Mouse (Mus musculus) adrenal gland, adult 18-20 months (tissue): ENCODE results near the gene Map7d2. TPM values are rescaled to one million over a fixed set of nuclear protein-coding genes. Genes with fewer than 3 reads are reported as not detected.
A peak's percentile ranks its signal among the peaks of the same experiment; 100 is the strongest.
"Not testable (repeated sequence)": the region's sequence is repeated elsewhere in the genome, so short reads cannot be mapped to it uniquely, and the experiment has no call there.

Experiments
- DNase-seq, 2 experiments: peaks; one replicate each; pipeline ENCODE4 v3.0.0; 2021 to 2022; ENCODE audit warnings: low spot score in 2 of 2
- long read RNA-seq, 2 experiments: library from polyadenylated mRNA; stranded (forward); transcript quantifications; one replicate each; pipeline ENCODE4 v2.0.0; 2021
- total RNA-seq, 2 experiments: library from RNA; stranded (reverse); gene quantifications; 1 replicate in 1 of 2; 2 replicates in 1 of 2; pipeline ENCODE4 v1.2.3; 2021

Gene Map7d2
- total RNA-seq: 1 to 10 TPM; 3.9 to 4.0 TPM
- long read RNA-seq, experiment 1, partial matches to known transcripts: 0 of 1 reads
- long read RNA-seq, experiment 1, other reads (novel, unspliced or antisense): 1 of 1 reads
- long read RNA-seq, experiment 2, partial matches to known transcripts: 1 of 7 reads
- long read RNA-seq, experiment 2, other reads (novel, unspliced or antisense): 5 of 7 reads

DNA sequence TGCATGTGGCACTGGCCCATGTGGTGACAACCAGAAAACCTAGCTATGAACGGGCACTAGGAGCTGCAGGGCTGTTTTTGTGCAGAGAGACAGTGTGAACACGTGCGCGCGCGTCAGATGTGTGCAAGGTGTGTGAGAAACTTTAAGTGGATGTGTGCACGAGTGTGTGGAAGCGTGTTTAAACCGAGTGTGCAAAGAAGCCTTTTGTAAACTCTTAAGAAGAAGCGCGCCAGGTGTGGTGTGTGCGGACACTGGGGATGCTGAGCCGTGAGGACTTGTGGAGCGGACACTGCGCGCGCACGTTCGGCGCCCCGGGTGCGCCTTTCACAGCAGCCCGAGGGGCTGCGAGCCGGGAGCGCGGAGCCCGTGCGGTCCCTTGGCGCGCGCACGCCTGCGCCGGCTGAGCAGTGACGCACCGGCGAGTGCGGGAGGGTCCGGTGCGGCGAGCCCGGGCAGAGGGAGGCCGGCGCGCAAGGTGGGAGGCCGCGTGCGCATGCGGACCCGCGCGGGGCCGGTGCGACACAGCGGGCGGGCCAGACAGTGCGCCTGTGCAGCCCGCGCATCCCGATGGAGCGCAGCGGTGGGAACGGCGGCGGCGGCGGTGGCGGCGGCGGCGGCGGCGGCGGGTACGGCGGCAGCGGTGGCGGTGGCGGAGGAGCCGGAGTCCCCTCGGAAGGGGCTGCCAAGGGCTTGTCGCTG, at the start of gene Map7d2:
Map7d2 (plus strand) TSS at position 443 of the 699 bp plus-strand sequence.
- DNase-seq: peak; percentile 14 to 17

DNA sequence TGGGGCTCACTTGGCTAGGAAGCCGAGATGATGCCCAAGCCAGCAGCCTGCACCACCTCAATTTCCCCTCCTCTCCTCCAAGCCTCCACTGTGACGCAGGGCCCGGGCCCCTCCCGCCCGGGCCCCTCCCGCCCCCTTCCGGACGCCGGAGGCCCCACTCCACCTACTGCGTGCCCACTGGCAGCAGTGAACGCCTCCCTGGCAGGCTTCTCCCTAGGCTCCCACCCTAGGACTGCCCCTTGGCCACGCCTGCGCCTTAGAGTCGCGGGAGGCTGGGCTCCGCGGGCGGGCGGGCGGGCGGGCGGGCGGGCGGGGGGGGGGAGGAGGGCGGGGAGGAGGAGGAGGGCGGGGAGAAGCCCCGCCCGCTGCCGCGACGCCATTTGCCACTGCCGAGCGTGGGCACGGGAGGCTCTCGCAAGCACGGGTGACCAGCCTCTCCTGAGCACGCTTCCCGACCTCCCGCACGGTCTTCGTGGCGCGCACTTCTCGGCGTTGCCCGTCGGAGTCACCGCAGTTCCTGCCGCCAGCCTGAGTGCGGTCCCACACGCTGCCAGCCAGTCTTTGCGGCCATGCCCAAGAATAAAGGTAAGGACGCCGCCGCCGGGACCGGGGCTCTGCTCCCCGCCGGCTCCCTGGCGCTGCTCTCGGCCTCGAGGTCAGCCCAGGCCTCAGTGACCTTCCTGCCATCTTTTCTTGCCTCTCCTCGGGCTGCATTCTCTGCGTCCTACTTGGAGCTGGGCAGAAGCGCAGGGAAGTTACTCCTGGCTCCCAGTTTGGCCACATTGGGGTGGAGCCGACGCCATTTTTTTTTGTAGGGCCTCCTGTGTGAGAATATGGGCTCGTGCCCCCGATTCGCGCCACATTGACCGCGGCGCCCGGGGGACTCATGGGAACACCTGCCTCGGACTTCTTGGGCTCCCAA, 42.3 kb upstream of the Map7d2 start, which contains the start of gene Eif1ax:
Eif1ax (plus strand) TSS at position 348 of the 922 bp plus-strand sequence.
- DNase-seq: peak; percentile 49 to 62

DNA sequence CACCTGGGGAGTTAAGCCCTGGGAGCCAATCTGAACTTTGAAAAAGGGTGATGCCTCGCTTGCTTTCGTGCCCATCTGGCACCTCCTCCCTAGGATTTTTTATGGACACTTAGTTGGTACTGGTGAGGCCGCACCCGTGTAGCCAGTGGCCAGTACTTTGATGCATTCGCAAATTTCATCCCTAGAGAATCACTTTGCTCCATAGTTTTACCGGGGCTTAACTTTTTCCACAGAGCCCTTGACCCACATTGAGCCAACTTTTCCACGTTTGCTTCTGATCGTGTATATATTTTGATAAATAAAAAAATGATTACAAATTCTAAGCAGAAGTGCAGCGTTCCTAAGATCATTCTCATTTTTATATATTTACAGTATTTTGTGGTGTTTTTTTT, 41.6 kb upstream of the Map7d2 start:
- no peak for DNase-seq

DNA sequence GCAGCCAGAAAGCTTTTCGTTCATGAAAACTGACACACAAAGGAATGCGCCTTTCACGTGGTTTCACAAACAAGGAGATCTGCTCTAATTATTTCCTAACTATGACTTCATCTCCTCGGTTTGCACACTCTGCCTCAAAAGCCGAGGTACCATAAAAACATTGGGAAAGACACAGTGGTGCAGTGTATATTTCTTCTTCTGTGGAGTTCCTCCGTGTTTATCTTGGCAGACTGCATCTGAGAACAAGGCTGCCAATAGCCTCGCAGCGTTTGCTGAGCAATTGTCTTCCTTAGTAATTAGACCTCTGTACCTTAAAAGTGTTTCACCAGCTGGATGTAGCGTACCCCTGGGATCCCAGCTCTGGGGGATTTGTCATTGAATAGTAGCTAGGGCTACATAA, 27.3 kb upstream of the Map7d2 start:
- DNase-seq: no peak

DNA sequence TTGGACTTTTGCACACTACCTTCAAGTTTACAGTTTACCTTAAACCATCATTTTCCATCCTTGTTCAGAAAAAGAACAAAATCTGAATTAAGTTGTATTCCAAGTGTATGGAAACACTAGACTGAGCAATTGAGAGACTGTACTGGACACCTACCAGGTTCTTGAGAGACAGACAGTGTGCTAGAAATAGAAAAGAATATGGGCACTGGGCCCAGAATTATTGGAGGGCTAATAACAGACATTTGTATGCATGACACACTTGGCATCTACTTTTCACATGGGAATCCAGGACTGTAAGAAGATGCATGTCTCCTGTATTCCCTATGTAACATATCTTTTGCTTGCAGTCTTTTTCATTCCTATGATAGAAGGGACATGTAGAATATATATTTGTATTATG, 25.4 kb upstream of the Map7d2 start:
- no peak for DNase-seq

DNA sequence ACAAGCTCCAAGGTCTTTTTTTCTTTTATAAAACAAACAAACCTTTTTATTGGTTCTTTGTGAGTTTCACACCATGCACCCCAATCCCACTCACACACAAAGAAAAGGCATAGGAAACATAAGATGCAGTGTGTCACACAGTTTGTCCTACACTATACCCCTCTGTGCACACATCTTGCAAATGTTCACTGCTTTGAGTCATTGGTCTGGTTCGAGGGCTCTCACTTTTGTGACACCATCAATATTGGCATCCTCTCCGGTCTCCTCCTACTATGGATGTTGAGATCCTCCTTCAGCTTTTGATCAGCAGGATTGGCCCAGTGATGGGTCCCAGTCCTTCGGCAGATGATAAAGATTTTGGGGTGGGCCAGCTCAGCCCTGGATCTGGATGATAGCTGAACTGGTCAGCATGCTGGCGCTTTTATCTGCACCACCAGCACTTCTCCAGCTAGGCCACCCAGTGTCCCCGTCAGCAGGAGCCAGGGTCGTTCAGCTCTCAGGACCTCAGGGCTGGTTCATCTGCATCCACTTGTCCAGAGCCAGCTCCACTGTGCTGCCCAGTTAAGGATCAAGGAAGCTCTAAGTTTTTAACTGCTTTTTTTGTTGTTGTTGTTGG, 23.9 kb upstream of the Map7d2 start:
- no peak for DNase-seq

DNA sequence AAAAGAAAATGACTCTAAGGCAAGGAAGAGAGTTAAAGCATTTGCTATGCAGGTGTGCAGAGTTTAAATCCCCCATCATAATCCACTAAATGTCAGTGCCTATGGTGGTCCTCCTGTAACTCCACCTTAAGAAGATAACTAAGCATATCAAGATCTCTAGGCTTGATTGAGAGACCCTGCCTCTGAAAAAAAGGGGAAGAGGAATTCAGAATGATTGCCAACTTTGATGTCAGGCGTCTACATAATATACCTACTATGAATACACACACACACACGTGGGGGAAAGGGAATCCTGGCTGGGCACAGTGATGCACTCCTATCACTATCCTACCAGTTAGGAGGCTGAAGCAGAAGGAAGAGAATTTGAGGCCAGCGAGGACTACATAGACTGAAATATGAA, 23.1 kb upstream of the Map7d2 start:
- no peak for DNase-seq

DNA sequence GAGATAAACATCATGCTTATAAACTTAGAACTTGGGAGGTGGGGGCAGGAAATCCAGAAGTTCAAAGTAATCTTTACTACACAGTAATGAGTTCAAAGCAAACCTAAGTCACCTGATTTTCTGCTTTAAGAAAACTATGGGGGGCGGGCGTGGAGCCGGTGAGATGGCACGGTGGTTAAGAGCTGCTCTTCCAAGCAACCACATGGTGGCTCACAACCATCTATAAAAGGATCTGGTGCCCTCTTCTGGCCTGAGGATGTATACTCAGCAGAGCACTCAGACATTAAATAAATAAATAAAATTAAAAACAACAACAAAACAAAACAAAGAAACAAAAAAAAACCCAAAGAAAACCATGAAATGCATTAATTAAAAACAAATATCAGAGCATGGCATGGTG, 5.1 kb upstream of the Map7d2 start:
- no peak for DNase-seq

DNA sequence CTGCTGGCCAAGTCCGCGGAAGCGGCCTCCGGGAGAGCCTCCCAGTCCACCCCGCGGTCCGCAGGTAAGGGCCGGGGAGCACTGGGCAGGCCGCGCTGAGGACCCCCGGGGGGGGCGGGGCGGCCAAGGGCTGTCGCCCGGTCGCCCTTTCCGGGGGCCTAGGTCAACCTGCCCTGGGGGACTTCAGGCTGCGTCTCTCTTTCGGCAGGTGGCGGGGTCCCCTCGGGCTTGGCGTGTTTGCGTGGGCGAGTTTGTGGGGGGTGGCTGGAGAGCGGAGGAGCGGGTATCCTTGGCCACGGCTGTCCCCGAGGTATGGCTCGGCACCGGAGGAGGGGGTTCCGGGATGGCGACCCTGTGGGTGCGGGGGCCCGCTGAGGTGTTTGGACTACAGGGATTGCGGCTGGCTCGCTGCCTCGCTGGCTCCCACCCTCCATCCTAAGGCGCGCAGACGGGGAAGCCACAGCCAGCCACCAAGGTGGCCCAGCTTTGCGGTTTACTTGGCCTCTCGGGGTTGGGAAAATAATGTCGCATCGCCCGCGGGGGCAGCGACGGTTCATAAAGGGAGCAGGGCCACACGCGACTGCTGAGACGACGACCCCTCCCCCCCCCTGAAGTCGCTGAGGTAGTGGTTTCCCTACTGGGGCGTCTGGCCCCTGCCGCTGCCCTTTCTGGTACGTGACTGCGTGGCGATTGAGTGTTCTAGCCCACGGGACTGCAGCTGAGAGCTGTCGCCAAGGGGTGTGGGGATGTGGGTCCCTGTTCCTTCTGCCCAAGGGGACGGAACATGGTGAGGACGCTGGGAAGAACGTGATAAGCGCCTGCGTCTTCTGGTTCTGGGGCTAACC, 679 bp downstream of the Map7d2 start:
- no peak for DNase-seq

DNA sequence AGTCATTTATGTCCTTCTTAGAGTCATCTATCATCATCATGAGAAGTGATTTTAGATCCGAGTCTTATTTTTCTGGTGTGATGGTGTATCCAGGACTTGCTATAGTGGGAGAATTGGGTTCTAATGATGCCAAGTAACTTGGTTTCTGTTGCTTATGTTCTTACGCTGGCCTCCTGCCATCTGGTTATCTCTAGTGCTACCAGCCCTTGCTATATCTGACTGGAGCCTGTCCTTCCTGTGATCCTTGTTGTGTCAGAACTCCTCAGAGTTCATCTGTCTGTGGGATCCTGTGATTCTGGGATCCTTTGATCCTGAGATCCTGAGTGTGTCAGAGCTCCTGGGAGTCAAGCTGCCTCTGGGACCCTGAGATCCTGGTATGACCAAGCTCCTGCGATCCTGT, 16.1 kb downstream of the Map7d2 start:
- not testable (repeated sequence) for DNase-seq

DNA sequence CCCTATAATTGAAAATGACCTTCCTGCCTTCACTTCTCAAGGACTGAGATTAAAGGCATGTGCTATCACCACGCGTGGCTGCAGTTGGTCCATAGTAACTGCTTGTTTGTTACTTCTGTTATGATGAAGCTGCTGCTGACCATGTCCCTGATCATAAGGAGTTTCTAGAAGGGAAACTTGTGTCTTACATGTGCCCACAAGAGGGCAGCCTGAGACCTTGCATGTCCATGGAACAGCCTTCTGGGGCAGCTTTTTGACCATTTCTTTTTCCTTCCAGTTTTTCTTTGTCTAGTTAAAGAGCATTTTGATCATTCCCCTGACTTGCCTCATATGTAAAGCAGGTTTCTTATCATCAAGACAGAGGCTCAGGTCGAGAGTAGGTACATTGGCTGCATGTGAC, 27.8 kb downstream of the Map7d2 start:
- peak; percentile 5 to 28 for DNase-seq

DNA sequence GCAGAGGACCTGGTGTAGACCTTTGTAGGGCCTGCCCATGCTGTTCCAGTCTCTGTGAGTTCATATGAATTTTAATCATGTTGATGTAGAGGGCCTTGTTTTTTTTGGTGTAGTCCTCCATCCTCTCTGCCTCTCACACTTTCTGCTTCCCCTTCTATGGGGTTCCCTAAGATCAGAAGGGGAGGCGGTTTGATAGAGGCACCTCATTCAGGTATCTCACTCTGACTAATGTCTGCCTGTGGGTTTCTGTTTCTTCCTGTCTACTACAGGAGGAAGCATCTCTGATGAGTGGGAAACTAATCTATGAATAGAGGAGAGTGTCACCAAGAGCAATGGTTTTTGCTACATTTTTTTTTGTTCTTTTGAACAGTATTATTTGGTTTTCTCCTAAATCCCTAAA, 32.8 kb downstream of the Map7d2 start:
- DNase-seq: no peak

DNA sequence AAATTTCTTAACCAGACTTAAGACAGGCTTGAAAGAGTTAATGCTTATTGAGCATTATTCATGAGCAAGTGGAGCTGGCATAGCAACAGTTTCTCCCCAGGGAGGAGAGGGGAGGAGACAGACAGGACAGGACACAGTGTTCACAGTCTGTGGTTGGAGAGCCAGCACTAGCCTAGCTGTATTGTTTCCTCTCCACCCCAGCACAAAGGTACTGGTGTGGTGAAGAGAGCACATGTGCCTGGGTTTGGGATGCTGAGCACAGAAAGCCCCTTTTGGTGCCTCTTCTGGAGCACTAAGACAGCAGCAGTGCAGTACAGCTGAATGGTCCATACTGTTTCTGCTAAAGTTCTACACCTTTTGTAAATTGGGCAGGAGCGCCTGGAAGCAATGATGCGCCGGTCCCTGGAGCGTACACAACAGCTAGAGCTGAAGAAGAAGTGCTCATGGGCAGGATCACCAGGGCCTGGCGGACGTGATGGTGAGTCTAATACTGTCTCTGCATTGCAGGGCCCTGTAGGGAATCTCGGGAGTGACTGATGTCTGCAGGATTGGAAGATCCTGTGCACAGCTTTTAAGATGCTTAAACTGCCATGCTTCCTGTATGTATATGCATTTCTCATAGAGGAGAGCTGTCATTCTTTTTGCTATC, 44.8 kb downstream of the Map7d2 start:
- no peak for DNase-seq

DNA sequence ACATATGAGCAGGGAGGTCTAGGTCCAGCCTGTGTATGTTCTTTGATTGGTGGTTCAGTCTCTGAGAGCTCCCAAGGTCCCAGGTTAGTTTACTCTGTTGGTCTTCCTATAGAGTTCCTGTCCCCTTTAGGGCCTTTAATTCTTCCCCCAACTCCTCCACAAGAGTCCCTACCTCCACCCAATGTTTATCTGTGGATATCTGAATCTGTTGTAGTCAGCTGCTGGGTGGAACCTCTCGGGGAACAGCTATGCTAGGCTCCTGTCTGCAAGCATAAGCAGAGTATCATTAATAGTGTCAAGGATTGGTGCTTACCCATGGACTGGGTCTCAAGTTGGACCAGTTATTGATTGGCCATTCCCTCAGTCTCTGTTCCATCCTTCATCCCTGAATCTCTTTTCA, 60.4 kb downstream of the Map7d2 start:
- DNase-seq: no peak

DNA sequence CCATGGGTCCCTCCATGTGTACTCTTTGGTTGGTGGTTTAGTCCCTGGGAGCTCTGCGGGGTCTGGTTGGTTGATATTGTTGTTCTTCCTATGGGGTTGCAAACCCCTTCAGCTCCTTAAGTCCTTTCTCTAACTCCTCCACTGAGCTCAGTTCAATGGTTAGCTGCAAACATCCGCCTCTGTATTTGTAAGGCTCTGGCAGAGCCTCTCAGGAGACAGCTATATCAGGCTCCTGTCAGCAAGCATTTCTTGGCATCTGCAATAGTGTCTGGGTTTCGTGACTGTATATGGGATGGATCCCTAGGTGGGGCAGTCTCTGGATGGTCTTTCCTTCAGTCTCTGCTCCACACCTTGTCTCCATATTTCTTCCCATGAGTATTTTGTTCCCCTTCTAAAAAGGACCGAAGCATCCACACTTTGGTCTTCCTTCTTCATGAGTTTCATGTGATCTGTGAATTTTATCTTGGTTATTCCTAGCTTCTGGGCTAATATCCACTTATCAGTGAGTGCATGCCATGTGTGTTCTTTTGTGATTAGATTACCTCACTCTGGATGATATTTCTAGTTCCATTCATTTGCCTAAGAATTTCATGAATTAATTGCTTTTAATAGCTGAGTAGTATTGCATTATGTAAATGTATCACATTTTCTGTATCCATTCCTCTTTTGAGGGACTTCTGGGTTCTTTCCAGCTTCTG, 64.0 kb downstream of the Map7d2 start:
- not testable (repeated sequence) for DNase-seq

DNA sequence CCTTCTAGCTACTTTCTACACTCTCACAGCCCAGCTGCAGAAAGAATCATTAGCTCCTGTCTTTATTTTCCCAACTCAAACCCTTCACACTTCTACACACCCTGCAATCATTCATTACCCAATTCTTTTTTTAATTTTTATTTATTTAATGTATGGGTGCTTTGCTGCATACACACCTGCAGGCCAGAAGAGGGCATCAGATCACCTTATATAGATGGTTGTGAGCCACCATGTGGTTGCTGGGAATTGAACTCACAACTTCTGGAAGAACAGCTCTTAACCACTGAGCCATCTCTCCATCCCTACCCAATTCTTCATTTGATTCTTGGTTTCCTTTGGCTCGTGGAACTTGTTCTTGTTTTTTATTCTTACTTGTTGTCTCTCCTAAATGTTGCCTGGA, 69.9 kb downstream of the Map7d2 start:
- no peak for DNase-seq

DNA sequence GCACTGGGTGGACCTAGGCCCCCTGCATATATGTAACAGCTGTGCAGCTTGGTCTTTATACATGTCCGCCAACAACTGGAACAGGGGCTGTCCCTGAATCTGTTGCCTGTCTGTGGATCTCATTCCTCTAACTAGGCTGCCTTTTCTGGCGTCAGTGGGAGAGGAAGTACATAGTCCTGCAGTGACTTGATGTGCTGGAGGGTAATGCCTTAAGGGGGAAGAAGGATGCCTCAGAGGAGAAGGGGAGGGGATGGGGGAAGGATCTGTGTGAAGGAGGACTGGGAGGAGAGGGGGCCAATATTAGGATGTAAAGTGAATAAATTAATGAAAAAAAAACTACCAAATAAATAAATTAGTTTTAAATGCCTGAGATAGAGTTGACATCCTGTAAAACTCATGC, 88.8 kb downstream of the Map7d2 start:
- DNase-seq: no peak

DNA sequence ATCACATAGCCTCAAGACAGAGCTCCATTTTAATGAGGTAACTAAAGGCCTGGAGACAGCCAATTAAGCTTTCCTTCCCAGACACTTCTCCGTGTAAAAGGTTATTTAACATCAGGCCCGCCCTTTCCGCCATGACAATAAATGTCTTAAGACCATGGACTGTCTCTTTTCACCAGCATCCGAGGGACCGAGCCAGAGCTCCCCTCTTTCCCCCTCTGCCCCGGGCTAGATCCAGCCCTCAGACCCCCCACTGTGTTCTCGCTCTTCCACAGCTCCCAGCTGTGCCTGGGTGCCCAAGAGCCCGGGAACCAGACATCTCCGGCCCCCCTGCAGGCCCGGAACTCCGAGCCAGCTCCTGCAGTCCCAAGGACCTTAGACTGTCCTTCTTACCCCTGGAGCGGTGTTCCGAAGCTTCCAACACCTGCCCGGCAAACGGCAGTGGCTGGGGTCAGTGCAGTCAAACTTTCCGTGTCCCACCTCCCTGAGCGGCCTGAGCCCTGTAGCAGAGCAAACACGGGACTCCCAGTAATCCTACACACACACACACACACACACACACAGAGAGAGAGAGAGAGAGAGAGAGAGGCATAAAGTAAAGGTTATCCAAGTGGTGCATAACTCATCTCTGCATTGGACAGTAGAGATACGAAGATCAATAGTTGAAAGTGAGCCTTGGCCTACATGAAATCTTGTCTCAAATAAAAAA, 94.1 kb downstream of the Map7d2 start:
- DNase-seq: no peak

DNA sequence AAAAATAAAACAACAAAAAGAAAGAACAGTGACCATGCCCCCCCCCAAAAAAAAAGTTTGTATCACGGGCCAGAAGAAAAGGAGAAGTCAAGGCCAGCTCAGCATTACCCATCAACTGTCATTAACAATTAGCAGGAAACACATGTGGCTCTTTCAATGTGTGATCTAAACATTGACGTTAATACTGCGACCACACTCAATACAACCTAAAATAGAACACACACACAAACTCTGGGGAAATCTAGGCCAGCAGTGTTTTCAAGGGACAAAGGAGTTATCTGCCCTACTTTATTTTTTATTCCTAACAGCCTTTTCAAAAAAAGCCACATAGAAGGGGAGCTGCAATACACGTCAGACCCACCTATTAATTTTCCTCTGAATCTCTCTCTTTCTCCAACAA, 94.7 kb downstream of the Map7d2 start:
- no peak for DNase-seq
